Mouse (Mus musculus) lung, embryonic 14.5 days (tissue): Measurements from ENCODE around the gene Cand1. TPM values are rescaled to one million over a fixed set of nuclear protein-coding genes. Genes with fewer than 3 reads are reported as not detected.
A peak's percentile ranks its signal among the peaks of the same experiment; 100 is the strongest.

Source experiments
- ATAC-seq: fragments of 200-750 bp; cut with Nextera tagmentation; 2 replicates; pipeline ENCODE4 v1.8.0; 2017; ENCODE audit warnings: mild to moderate bottlenecking, moderate TSS enrichment, moderate library complexity; ENCODE audit not compliant: insufficient read depth
- DNase-seq: peaks from one replicate; pipeline ENCODE4 v3.0.0-alpha.2; 2015
- H3K27ac ChIP-seq: fragments of 300-500 bp; sonication (generic); 2 replicates; pipeline ENCODE4 v1.5.1; 2014; ENCODE audit warnings: low read depth, mild to moderate bottlenecking, moderate library complexity
- H3K27me3 ChIP-seq: fragments of 300-500 bp; sonication (generic); 2 replicates; pipeline ENCODE4 v1.6.1; 2014; ENCODE audit warnings: low read length, control low read depth; ENCODE audit not compliant: insufficient read depth
- H3K36me3 ChIP-seq: fragments of 300-500 bp; sonication (generic); 2 replicates; pipeline ENCODE4 v1.6.1; 2014; ENCODE audit warnings: control low read depth; ENCODE audit not compliant: insufficient read depth
- H3K4me1 ChIP-seq: fragments of 300-500 bp; sonication (generic); 2 replicates; pipeline ENCODE4 v1.6.1; 2014; ENCODE audit warnings: antibody characterized with exemption, control low read depth; ENCODE audit not compliant: insufficient read depth
- H3K4me2 ChIP-seq: fragments of 300-500 bp; sonication (generic); 2 replicates; pipeline ENCODE4 v1.6.1; 2014; ENCODE audit warnings: mild to moderate bottlenecking
- H3K4me3 ChIP-seq: fragments of 300-500 bp; sonication (generic); 2 replicates; pipeline ENCODE4 v1.5.1; 2014; ENCODE audit warnings: low read depth, low read length
- H3K9ac ChIP-seq: fragments of 300-500 bp; sonication (generic); 2 replicates; pipeline ENCODE4 v1.6.1; 2014
- H3K9me3 ChIP-seq: fragments of 300-500 bp; sonication (generic); 2 replicates; pipeline ENCODE4 v1.6.1; 2016; ENCODE audit warnings: low read depth, low read length, control low read depth
- CTCF ChIP-seq: IDR thresholded peaks from 2 replicates; pipeline ENCODE4 v1.5.1; 2016; ENCODE audit warnings: antibody characterized with exemption, low read depth
- WGBS: fragments of 180-500 bp; shearing (Covaris S2); extraction: QIAGEN DNeasy Blood & Tissue Kit; methylation state at CpG from one replicate; pipeline ENCODE4 v1.1.7; 2014; 5-methylcytosine and 5-hydroxymethylcytosine counted together
- polyA plus RNA-seq: library from polyadenylated mRNA; unstranded; fragments of >200 nt; fragmentation: Nextera tagmentation; extraction: Ambion mirVana; gene quantifications from 2 replicates; pipeline ENCODE4 v1.2.1, GENCODE M21; 2014

Cand1 gene
- polyA plus RNA-seq, 1 experiment from 2014 or later, result 104 TPM

DNA sequence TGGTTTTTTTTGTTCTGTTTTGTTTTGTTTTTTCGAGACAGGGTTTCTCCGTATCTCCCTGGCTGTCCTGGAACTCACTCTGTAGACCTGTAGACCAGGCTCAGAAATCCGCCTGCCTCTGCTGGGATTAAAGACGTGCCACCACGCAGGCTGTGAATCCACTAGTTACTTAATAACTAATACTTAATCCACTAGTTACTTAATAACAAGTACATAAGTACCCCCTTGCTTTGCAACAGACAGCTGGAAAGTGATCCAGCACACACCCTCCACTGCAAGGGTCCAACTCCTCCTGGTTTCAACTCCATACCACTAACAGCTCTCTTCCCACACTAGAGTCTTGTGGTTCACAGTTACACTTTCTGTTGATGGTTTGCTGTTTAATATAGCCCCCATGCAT lies 8.3 kb downstream of the Cand1 start:
- peaks cover 17% of the 10 kb centered on the region for H3K4me1 ChIP-seq
- no peak for ATAC-seq
- TF ChIP-seq CTCF, result no peak
- H3K27me3 ChIP-seq, result no peaks in the 10 kb centered on the region
- no peaks in the 10 kb centered on the region for H3K9me3 ChIP-seq
- no peak overlapping the region for H3K27ac ChIP-seq
- peaks cover 7% of the 10 kb centered on the region; the same call in 1 of the 2 replicates for H3K36me3 ChIP-seq
- H3K4me2 ChIP-seq, result no peak overlapping the region
- no peak overlapping the region for H3K4me3 ChIP-seq
- WGBS, result 86% methylated on average over 5 of the region's 5 CpGs
- no peak overlapping the region for H3K9ac ChIP-seq
- DNase-seq, result no peak

DNA sequence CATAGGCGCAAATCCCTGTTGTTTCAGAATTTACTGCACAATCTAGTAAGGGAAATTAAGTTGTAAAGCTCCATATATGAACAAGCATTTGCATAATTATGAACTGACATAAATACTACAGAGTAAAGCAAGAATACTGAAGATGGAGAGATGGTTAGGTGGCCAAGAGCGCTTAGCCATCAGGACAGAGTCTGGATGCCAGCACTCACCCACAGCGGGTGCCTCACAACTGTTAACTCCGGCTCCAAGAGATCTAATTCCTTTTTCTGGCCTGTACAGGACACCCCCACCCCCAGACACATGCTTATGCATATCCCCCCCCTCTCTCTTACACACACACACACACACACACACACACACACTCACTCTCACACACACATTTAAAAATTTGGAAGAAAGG lies 9.2 kb downstream of the Cand1 start:
- ATAC-seq, result no peak
- no peak for DNase-seq
- Histone ChIP-seq H3K27ac (no peak overlapping the region), H3K4me2 (no peak overlapping the region), H3K36me3 (peaks cover 12% of the 10 kb centered on the region), H3K4me3 (no peak overlapping the region), H3K9me3 (no peaks in the 10 kb centered on the region), H3K9ac (no peak overlapping the region), H3K27me3 (no peaks in the 10 kb centered on the region), H3K4me1 (peaks cover 17% of the 10 kb centered on the region)
- TF ChIP-seq CTCF, result no peak
- WGBS, result 82% methylated on average over 4 of the region's 4 CpGs

DNA sequence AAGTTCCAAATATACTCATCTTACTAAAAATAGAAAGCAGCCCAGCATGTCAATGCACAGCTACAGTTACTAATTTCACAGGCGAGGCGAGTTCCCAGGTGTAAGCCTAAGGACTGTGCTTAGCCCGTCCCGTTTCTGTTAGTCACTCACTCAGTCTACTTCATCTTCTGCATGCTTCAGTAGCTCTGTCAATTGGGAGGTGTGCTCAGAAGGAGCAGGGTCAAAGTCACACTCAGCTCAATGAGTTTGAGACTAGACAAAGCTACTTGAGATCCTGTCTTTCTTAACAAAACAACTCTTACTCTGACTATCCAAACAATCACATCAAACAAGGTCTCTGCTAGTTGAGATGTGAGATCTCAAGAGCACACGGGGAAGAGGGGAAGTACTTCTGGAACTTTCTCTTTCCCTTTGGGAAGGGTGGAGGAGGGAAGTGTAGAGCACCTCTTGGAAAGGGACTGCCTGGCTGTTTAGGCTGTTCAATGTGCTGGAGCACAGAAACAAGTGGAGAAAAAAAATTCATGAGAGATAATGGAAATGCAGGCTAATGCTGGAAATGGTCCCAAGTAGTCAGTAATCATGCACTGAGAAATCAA lies 9.7 kb downstream of the Cand1 start:
- Histone ChIP-seq H3K4me1 (peaks cover 17% of the 10 kb centered on the region), H3K4me2 (no peak overlapping the region), H3K9ac (no peak overlapping the region), H3K27ac (no peak overlapping the region), H3K36me3 (peaks cover 14% of the 10 kb centered on the region), H3K27me3 (no peaks in the 10 kb centered on the region), H3K9me3 (no peaks in the 10 kb centered on the region), H3K4me3 (no peak overlapping the region)
- ATAC-seq (no peak; the same call in 1 of the 2 replicates), DNase-seq (no peak)
- WGBS, result 38% methylated on average over 5 of the region's 5 CpGs
- no peak for TF ChIP-seq CTCF

DNA sequence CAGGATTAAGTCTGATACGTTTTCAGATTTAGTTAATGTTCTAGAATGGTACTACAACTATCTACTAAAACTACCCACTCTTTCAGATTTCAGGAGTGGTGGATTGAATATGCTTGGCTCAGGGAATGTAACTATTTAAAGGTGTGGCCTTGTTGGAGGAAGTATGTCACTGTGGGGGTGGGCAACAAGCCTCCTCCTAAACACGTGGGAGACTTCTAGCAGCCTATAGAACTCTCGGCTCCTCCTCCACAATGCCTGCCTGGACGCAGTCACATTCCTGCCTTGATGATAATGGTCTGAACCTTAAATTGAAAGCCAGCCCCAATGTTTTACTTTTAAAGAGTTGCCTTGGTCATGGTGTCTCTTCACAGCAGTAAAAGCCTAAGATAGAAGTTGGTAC lies 16.2 kb downstream of the Cand1 start:
- Histone ChIP-seq H3K9ac (no peak overlapping the region), H3K4me3 (no peak overlapping the region), H3K4me2 (no peak overlapping the region), H3K4me1 (no peaks in the 10 kb centered on the region), H3K9me3 (no peaks in the 10 kb centered on the region), H3K36me3 (peaks cover 48% of the 10 kb centered on the region), H3K27ac (no peak overlapping the region), H3K27me3 (no peaks in the 10 kb centered on the region)
- no peak for ATAC-seq
- DNase-seq, result no peak
- 68% methylated on average over 4 of the region's 4 CpGs for WGBS
- TF ChIP-seq CTCF, result no peak

DNA sequence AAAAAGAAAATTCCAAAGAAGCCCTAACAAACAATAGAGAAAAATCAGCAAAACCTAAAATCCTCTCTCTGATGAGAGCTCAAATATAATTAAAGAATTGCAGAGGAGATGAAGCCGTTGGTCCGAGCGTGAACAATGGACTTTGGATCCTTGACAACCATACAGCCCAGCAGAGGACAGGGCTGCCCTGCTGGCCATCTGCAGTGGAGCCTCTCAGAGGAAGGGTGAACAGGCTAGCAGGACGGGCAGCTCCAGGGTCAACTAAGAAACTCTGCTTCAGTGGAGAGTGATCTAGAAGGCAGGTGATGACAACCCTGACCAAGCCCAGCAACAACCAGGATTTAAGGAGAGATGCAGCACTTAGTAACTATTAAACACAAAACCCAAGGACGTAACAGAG lies 18.2 kb downstream of the Cand1 start:
- Histone ChIP-seq H3K27ac (no peak overlapping the region), H3K4me2 (no peak overlapping the region), H3K4me3 (no peak overlapping the region), H3K9me3 (no peaks in the 10 kb centered on the region), H3K9ac (no peak overlapping the region), H3K36me3 (peaks cover 69% of the 10 kb centered on the region), H3K27me3 (no peaks in the 10 kb centered on the region), H3K4me1 (no peaks in the 10 kb centered on the region)
- WGBS, result 70% methylated on average over 5 of the region's 5 CpGs
- DNase-seq, result no peak
- TF ChIP-seq CTCF, result no peak
- ATAC-seq, result no peak

DNA sequence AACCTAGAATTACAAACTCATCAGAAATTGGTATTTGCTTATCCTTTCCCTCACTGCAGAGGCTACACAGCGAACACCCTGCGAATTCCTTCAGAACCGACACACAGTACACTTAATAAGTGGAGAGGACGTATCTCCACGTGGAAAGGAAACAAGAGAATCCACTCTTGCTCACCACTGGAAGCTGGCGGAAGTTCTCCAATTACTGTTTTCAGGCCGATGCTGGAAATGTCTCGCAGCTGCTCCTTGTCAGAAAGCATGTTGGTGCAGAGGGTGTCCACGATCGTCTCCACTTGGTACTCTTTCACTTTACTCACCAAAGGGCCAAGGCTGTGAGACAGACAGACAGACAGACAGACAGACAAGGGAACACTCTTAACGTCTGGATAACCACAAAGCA lies 20.4 kb downstream of the Cand1 start:
- no peak for TF ChIP-seq CTCF
- no peak overlapping the region for H3K4me2 ChIP-seq
- no peaks in the 10 kb centered on the region for H3K27me3 ChIP-seq
- H3K4me1 ChIP-seq, result no peaks in the 10 kb centered on the region
- peak; percentile 72 for DNase-seq
- 40% methylated on average over 11 of the region's 11 CpGs for WGBS
- 0 out of 2 replicates have a peak, but pooled peaks have one; percentile 63 for ATAC-seq
- no peak overlapping the region for H3K4me3 ChIP-seq
- no peak overlapping the region for H3K9ac ChIP-seq
- peaks cover 67% of the 10 kb centered on the region for H3K36me3 ChIP-seq
- no peak overlapping the region for H3K27ac ChIP-seq
- no peaks in the 10 kb centered on the region for H3K9me3 ChIP-seq

DNA sequence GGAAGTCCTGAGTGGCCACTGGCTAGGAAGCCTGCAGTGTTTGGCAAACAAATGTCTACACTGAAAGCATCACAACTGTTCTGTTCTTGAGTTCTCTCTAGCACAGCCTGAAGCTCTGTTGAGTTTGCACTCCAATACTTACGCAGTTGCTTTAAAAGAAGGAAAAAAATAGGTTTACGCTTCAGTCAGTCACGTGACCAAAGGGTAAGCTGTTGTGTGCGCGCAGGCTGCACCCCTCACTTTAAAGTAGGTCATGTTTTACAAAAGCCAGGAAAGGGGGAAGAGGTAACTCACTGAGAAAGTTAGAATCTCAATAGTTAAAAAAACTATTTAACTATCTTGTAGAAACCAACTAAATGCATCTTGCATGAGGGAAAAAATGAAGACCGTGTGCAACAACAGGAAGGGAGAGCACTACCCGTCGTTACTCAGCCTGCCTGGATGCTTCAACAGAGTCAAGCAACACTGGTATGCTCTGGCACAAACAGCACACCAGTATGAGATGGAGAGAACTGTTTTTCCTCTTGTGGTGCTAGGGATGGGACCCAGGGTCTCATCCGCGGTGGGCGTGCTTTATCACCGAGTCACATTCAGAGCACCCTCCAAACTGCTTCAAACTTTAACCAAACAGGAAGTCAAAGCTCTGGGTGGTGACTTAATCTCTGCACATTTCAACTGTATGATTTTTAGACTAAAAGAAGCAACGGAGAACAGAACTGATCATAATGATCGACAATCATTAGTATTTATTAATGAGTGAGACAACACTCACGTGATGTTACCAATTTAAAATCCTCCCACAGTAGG lies 21.4 kb downstream of the Cand1 start:
- 85% methylated on average over 15 of the region's 15 CpGs for WGBS
- Histone ChIP-seq H3K9me3 (no peaks in the 10 kb centered on the region), H3K27me3 (no peaks in the 10 kb centered on the region), H3K27ac (no peak overlapping the region), H3K4me1 (no peaks in the 10 kb centered on the region), H3K4me2 (no peak overlapping the region), H3K9ac (no peak overlapping the region), H3K4me3 (no peak overlapping the region), H3K36me3 (peaks cover 66% of the 10 kb centered on the region)
- TF ChIP-seq CTCF, result no peak
- ATAC-seq, result no peak
- DNase-seq, result no peak
